Mouse (Mus musculus): ENCODE measurements around the gene Myo1h. TPM values are rescaled to one million over a fixed set of nuclear protein-coding genes. Genes with fewer than 3 reads are reported as not detected.

Myo1h gene
- polyA plus RNA-seq, 2 experiments, result 0.19 to 0.44 TPM

GRCm38 (mm10) chr5:114269984-114270383 lies 19.0 kb upstream of the Myo1h start:
- no peak for TF ChIP-seq CTCF (IDR thresholded peaks at IDR 0.05; ENCODE audit: low read depth)
- TF ChIP-seq EP300 (IDR thresholded peaks at IDR 0.05; ENCODE audit: low read depth), result no peak
- DNase-seq (ENCODE audit: low read depth in 3 of 3, low spot score in 3 of 3), result no peak
- H3K27ac ChIP-seq, result no peak overlapping the region
- no peaks in the 10 kb centered on the region for H3K9me3 ChIP-seq (ENCODE audit: control insufficient read depth, low read length)
- H3K9ac ChIP-seq (replicated peaks), result no peak overlapping the region
- WGBS (ENCODE audit: insufficient replicate concordance), result 18% methylated on average over 12 of the region's 12 CpGs
- ATAC-seq (ENCODE audit: insufficient read depth), result no peak
- H3K4me2 ChIP-seq (ENCODE audit: low read depth), result no peak overlapping the region
- peaks cover 36% of the 10 kb centered on the region for H3K27me3 ChIP-seq (ENCODE audit: control insufficient read depth, insufficient read depth, low read length)
- H3K4me3 ChIP-seq (ENCODE audit: insufficient read depth in 1 of 2, low read depth in 2 of 2, low read length in 2 of 2), result no peak overlapping the region
- no peaks in the 10 kb centered on the region for H3K36me3 ChIP-seq (replicated peaks; ENCODE audit: control insufficient read depth, insufficient read depth, low read depth)
- H3K4me1 ChIP-seq (replicated peaks; ENCODE audit: control insufficient read depth in 2 of 2, insufficient read depth in 2 of 2, low read length in 1 of 2), result no peaks in the 10 kb centered on the region

- 1% methylated on average over 54 of the region's 56 CpGs for WGBS (ENCODE audit: insufficient replicate concordance)
- Histone ChIP-seq H3K4me2 (ENCODE audit: low read depth) (peak within 1 kb of the TSS; percentile 22; the same call in 1 of the 2 replicates), H3K36me3 (replicated peaks; ENCODE audit: control insufficient read depth, insufficient read depth, low read depth) (no peaks in the 10 kb centered on the region), H3K27ac (no peak within 1 kb of the TSS), H3K4me3 (ENCODE audit: insufficient read depth in 1 of 2, low read depth in 2 of 2, low read length in 2 of 2) (no peak within 1 kb of the TSS), H3K9me3 (ENCODE audit: control insufficient read depth, low read length) (no peaks in the 10 kb centered on the region), H3K4me1 (replicated peaks; ENCODE audit: control insufficient read depth in 2 of 2, insufficient read depth in 2 of 2, low read length in 1 of 2) (no peaks in the 10 kb centered on the region), H3K9ac (replicated peaks) (no peak within 1 kb of the TSS), H3K27me3 (ENCODE audit: control insufficient read depth, insufficient read depth, low read length) (peaks cover 54% of the 10 kb centered on the region)
- no peak for ATAC-seq (ENCODE audit: insufficient read depth)
- no peak for DNase-seq (ENCODE audit: low read depth in 3 of 3, low spot score in 3 of 3)
- TF ChIP-seq EP300 (IDR thresholded peaks at IDR 0.05; ENCODE audit: low read depth) (no peak), CTCF (IDR thresholded peaks at IDR 0.05; ENCODE audit: low read depth) (no peak)
Observed at GRCm38 (mm10) chr5:114273693-114274402, 15.1 kb upstream of the Myo1h start, which contains the start of gene Foxn4. TSS of gene Foxn4 (minus strand) at chr5:114273807.

- no peak overlapping the region for H3K27ac ChIP-seq
- WGBS (ENCODE audit: insufficient replicate concordance), result 19% methylated on average over 8 of the region's 8 CpGs
- TF ChIP-seq CTCF (IDR thresholded peaks at IDR 0.05; ENCODE audit: low read depth), result no peak
- no peak for TF ChIP-seq EP300 (IDR thresholded peaks at IDR 0.05; ENCODE audit: low read depth)
- no peaks in the 10 kb centered on the region for H3K36me3 ChIP-seq (replicated peaks; ENCODE audit: control insufficient read depth, insufficient read depth, low read depth)
- H3K4me3 ChIP-seq (ENCODE audit: insufficient read depth in 1 of 2, low read depth in 2 of 2, low read length in 2 of 2), result no peak overlapping the region
- ATAC-seq (ENCODE audit: insufficient read depth) (no peak), DNase-seq (ENCODE audit: low read depth in 3 of 3, low spot score in 3 of 3) (no peak)
- no peak overlapping the region for H3K4me2 ChIP-seq (ENCODE audit: low read depth)
- H3K4me1 ChIP-seq (replicated peaks; ENCODE audit: control insufficient read depth in 2 of 2, insufficient read depth in 2 of 2, low read length in 1 of 2), result no peaks in the 10 kb centered on the region
- no peaks in the 10 kb centered on the region for H3K9me3 ChIP-seq (ENCODE audit: control insufficient read depth, low read length)
- H3K27me3 ChIP-seq (ENCODE audit: control insufficient read depth, insufficient read depth, low read length), result peaks cover 54% of the 10 kb centered on the region
- H3K9ac ChIP-seq (replicated peaks), result no peak overlapping the region
Observed at GRCm38 (mm10) chr5:114275339-114275738, 13.6 kb upstream of the Myo1h start.

GRCm38 (mm10) chr5:114275991-114276390 lies 13.0 kb upstream of the Myo1h start:
- WGBS (ENCODE audit: insufficient replicate concordance), result 29% methylated on average over 16 of the region's 16 CpGs
- no peak overlapping the region for H3K9ac ChIP-seq (replicated peaks)
- H3K27ac ChIP-seq, result no peak overlapping the region
- H3K9me3 ChIP-seq (ENCODE audit: control insufficient read depth, low read length), result no peaks in the 10 kb centered on the region
- DNase-seq (ENCODE audit: low read depth in 3 of 3, low spot score in 3 of 3) (no peak), ATAC-seq (ENCODE audit: insufficient read depth) (no peak)
- H3K27me3 ChIP-seq (ENCODE audit: control insufficient read depth, insufficient read depth, low read length), result peaks cover 54% of the 10 kb centered on the region
- TF ChIP-seq EP300 (IDR thresholded peaks at IDR 0.05; ENCODE audit: low read depth), result no peak
- TF ChIP-seq CTCF (IDR thresholded peaks at IDR 0.05; ENCODE audit: low read depth), result no peak
- H3K4me3 ChIP-seq (ENCODE audit: insufficient read depth in 1 of 2, low read depth in 2 of 2, low read length in 2 of 2), result no peak overlapping the region
- H3K36me3 ChIP-seq (replicated peaks; ENCODE audit: control insufficient read depth, insufficient read depth, low read depth), result no peaks in the 10 kb centered on the region
- no peak overlapping the region for H3K4me2 ChIP-seq (ENCODE audit: low read depth)
- H3K4me1 ChIP-seq (replicated peaks; ENCODE audit: control insufficient read depth in 2 of 2, insufficient read depth in 2 of 2, low read length in 1 of 2), result no peaks in the 10 kb centered on the region

- TF ChIP-seq CTCF (IDR thresholded peaks at IDR 0.05; ENCODE audit: low read depth), result no peak
- no peak for TF ChIP-seq EP300 (IDR thresholded peaks at IDR 0.05; ENCODE audit: low read depth)
- Histone ChIP-seq H3K27ac (no peak overlapping the region), H3K27me3 (ENCODE audit: control insufficient read depth, insufficient read depth, low read length) (peaks cover 22% of the 10 kb centered on the region), H3K4me2 (ENCODE audit: low read depth) (no peak overlapping the region), H3K9ac (replicated peaks) (no peak overlapping the region), H3K4me1 (replicated peaks; ENCODE audit: control insufficient read depth in 2 of 2, insufficient read depth in 2 of 2, low read length in 1 of 2) (no peaks in the 10 kb centered on the region), H3K9me3 (ENCODE audit: control insufficient read depth, low read length) (no peaks in the 10 kb centered on the region), H3K36me3 (replicated peaks; ENCODE audit: control insufficient read depth, insufficient read depth, low read depth) (no peaks in the 10 kb centered on the region), H3K4me3 (ENCODE audit: insufficient read depth in 1 of 2, low read depth in 2 of 2, low read length in 2 of 2) (no peak overlapping the region)
- ATAC-seq (ENCODE audit: insufficient read depth), result no peak
- no peak for DNase-seq (ENCODE audit: low read depth in 3 of 3, low spot score in 3 of 3)
- 58% methylated on average over 12 of the region's 12 CpGs for WGBS (ENCODE audit: insufficient replicate concordance)
Observed at GRCm38 (mm10) chr5:114279382-114280143, 9.4 kb upstream of the Myo1h start.

Measured in liver, embryonic 14.5 days (tissue).